Mouse (Mus musculus) testis, adult 2 months (tissue): ENCODE data around the gene Rbm20.

Source experiments
- CTCF ChIP-seq: fragments of 200-500 bp; IDR thresholded peaks from 2 replicates; pipeline ENCODE4 v1.5.1; 2012; ENCODE audit warnings: low read depth, mild to moderate bottlenecking, inconsistent platforms, low read length, moderate library complexity; ENCODE audit not compliant: control insufficient read depth, insufficient read depth, insufficient replicate concordance
- POLR2A ChIP-seq: fragments of 200-500 bp; IDR thresholded peaks from 2 replicates; pipeline ENCODE4 v1.6.1; 2012; ENCODE audit warnings: low read depth, mild to moderate bottlenecking, inconsistent platforms, low read length, moderate library complexity; ENCODE audit not compliant: control insufficient read depth

DNA sequence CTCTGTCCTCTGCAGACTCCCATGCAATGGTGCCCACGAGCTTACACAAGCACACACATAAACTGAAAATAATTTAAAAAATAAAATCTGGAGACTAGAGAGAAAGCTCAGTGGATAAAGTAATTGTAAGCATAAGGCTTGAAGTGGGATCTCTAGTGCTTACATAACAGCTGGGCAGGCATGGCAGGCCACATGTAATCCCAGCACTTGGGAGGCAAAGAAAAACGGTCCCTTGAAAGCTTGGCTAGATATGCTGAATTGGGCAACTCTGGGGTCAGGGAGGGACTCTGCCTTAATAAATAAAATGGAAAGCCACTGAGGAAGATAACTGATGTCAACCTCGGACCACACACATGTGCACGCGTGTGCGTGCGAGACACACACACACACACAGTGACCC, 104.7 kb downstream of the Rbm20 start:
- TF ChIP-seq CTCF (no peak), POLR2A (no peak)
